Mouse (Mus musculus): Measurements from ENCODE around the gene Lrrc1.

Lrrc1 gene

DNA sequence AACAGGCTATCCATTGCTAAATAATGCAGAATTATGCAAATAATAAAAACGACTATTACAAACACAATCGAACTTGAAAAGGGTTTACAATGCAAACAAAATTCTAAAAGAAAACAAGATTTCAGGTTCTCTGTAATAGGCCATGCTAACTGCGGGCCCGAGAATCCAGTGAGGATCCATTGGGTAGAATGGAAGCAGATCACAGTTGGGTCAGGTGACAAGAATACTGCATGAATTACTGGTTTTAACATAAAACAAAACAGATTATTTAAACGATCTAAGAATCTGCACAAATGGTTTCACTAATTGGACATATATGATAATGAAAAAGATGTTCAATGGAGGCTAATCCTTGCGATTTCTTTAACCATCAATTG lies 42.5 kb downstream of the Lrrc1 start:
- no peak for DNase-seq (ENCODE audit: low spot score)

- no peak for DNase-seq (ENCODE audit: low spot score)
Observed at GRCm38 (mm10) chr9:77499084-77499483, 45.6 kb downstream of the Lrrc1 start.

- DNase-seq (ENCODE audit: low spot score) = no peak
Observed at GRCm38 (mm10) chr9:77498406-77498805, 46.3 kb downstream of the Lrrc1 start.

DNA sequence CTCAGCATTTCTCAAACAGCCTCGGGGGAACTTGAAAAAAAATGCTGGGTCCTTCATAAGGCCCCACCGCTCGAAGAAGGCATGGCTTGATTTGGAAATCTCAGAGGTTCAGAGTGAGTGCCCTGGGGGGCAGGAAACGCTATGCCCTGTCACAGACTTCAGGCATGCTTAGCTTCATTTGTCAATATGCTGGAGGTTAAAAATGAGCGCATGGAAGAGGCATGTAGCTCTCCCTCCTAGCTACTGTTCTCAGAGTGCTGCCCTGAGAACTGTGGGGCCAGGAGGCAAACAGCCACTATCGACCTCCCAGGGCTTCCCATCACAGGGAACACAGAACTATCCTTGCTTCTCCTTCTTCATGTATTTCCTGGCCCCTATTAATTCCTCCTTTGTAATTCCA lies 47.5 kb downstream of the Lrrc1 start:
- no peak for DNase-seq (ENCODE audit: low spot score)

GRCm38 (mm10) chr9:77496540-77497062 lies 48.1 kb downstream of the Lrrc1 start:
- DNase-seq (ENCODE audit: low spot score) = peak; percentile 67

GRCm38 (mm10) chr9:77494307-77494706 lies 50.4 kb downstream of the Lrrc1 start:
- DNase-seq (ENCODE audit: low spot score) = no peak

DNA sequence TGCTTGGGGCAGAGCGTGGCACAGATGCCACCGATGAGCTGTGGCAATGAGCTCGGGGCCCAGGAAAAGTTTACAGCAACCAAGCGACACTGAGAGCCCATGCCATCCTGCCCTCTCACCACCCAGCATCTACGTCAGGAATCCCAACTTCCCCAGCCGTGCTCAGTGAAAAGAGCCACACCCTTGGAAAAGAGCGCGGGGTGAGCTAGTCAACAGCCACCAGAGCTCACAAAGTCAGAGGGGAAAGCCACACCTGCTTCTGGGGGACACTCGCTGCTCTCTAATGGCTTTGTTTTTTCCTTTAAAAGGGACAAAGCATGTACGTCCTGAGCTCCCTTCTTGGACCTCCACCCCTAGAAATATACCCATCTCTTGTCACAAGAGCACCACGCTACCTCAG lies 56.1 kb downstream of the Lrrc1 start:
- DNase-seq (ENCODE audit: low spot score) = no peak

DNA sequence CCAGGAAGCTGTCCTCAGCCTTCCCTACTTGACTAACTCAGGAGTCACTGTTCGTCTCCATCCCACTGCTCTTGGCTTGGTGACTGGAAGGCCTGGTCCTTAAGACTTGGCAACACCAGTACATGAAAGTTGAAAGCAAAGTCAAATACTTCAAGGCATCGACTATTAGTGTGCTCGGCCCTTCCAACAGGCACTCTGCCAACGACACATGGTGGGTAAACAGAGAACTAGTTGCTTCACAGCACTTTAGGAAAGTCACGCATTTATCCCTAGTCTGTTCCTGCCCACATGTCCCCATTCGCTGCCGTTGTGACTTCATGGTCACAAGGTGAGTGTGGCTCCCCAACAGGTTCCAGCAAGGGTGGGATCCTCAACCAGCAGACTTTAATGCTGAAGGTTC lies 57.2 kb downstream of the Lrrc1 start:
- DNase-seq (ENCODE audit: low spot score) = no peak

GRCm38 (mm10) chr9:77485915-77486314 lies 58.8 kb downstream of the Lrrc1 start:
- no peak for DNase-seq (ENCODE audit: low spot score)

DNA sequence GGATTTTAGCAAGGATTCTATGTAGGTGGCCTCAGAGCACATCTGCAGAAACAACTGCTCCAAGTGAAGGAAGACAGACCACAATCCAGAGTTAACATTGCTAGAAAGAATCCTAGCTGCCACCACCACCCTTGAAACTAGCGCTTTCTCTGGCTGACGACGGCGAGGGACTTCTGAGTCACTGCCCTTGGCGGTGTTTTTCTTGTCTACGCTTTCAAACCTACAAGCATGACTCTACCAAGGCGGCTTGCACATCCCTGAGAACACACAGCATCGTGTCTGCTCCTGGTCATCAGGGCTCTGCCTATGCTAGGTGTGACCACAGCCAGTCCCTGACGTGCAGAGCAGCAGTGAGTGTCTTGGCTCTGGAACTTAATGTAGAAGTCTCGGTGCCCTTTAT lies 59.9 kb downstream of the Lrrc1 start:
- DNase-seq (ENCODE audit: low spot score) = no peak

DNA sequence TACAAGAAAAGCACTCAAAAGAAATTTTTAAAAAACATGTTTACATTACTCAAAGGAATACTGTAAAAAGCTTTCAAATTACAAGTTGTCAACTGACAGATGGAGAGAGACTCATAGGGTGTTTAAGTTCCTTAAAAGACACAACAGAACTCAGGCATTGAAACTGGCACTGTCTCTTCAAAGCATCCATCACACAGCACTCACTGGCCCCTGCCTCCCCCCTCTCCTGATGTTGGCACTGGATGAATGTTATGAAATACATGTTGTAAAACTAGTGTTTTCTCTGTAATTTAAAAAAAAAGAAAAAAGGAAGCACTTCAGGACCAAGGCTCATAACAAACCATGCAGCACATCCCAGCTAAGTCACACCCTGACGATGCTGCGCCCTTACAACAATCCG lies 61.1 kb downstream of the Lrrc1 start:
- DNase-seq (ENCODE audit: low spot score) = no peak

GRCm38 (mm10) chr9:77482281-77482680 lies 62.4 kb downstream of the Lrrc1 start:
- DNase-seq (ENCODE audit: low spot score) = no peak

- DNase-seq (ENCODE audit: low spot score) = no peak
Observed at GRCm38 (mm10) chr9:77481380-77481779, 63.3 kb downstream of the Lrrc1 start.

DNA sequence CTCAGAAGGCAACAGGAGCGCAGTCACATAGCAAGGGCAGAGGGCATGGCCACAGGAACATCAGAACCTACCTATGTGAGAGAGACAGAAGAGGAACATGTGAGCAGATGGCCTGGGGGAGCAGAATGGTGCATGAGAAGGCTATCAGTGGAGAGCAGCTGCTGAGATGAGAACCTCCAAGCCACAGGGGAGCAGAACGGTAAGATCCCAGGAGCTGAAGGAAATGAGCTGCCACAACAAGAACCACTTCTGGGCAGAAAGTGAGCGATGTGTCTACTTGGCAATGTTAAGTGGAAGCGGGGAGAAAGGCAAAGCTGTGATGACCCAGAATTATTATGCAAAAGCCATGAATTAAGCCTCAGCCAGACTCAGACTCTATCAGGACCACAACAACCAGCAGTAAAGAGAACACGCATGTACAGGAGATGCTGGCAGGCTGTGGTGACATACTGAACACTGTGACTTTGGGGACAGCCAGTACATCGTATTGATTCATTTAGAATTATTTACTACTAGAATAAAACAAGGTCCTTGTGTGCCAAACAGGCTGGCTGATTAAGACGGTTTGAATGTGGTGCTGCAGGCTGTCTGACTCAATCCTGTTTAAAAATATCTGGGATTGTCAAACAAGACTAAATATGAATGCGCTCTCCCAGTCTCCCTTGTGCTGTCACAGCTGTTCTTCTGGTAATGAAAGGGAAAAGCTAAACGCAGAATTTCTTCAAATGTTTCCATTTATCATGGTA lies 63.9 kb downstream of the Lrrc1 start:
- no peak for DNase-seq (ENCODE audit: low spot score)

DNA sequence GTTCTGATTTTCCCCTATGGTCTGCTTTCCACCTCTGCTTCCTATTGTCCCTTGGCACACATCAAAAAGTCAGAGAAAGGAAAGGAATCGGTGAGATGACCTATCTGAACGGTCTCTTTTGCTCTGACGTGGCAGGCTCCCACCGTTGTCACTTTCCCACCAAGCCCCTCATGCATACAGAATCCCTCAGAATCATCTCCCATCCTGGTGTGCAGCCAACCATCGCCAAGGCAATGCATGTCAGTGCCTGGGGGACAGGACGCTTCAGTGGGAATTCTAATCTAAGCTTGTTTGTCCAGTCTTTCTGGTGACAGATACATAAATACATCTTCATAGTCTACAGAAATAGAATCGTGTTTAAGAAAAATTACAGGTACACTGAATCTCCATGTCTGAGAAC lies 64.7 kb downstream of the Lrrc1 start:
- no peak for DNase-seq (ENCODE audit: low spot score)

GRCm38 (mm10) chr9:77478166-77478920 lies 66.3 kb downstream of the Lrrc1 start:
- DNase-seq (ENCODE audit: low spot score) = no peak

GRCm38 (mm10) chr9:77474535-77474934 lies 70.1 kb downstream of the Lrrc1 start:
- DNase-seq (ENCODE audit: low spot score) = no peak

DNA sequence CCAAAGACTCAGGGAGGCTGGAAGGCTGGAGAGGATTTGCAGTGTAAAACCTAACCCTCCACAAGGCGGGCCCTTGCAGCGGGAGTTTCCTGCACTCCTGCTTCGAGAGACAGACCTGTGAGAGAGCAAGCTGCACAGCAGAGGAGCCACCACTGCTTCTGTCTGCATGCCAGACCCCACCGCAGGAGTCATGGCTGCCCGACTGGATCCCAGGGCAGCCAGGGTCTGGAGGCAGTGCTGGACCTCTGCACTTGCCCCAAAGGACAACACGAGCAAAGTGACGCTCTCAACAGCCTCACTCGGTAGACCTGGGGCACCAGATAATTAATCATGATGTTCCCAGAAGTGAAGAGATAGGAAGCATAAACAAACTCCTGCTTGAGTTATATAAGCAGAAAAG lies 72.1 kb downstream of the Lrrc1 start:
- DNase-seq (ENCODE audit: low spot score) = no peak

DNA sequence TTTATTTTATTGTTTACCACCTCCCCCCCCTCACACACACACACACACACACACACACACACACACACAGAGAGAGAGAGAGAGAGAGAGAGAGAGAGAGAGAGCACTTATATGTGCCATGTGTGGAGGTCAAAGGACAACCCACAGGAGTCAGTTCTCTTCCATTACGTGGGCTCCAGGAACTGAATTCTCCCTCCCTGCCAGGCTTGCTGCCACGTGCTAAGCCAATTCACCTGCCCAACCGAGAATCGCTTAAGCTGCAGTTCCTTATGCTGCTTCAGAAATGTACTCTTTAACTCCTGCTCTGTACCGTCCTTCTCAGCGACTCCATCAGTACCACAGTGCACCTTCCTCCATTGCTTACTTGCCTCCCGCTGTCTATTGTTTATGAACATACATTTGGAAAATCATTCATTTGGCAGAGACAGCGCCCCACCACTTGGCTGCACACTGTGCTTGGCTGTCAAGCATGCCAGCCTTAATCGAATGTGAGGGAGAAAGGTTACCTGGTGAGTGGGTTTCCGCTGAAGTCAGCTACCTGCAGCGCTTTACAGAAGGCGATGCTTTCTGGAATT lies 72.9 kb downstream of the Lrrc1 start:
- no peak for DNase-seq (ENCODE audit: low spot score)

- DNase-seq (ENCODE audit: low spot score) = no peak
Observed at GRCm38 (mm10) chr9:77469791-77470607, 74.7 kb downstream of the Lrrc1 start.

DNA sequence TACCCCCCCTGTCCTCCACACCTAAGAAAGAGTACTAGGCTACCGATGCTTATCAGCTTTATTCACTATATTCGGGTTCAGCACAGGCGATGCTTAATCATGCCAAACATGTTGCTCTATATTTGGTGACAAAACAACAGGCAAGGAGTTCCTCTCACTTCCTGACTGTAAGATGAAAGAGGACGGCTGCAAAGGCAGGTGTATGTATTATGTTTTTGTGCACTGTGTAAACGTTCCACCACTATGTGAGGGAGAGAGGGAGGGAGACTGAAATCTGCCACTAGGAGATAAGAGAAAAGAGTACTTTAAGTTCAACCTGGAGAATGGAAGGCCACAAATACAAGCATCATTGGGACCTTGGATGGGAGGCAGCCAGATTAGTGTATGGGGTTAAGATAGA lies 77.7 kb downstream of the Lrrc1 start:
- DNase-seq (ENCODE audit: low spot score) = no peak

- no peak for DNase-seq (ENCODE audit: low spot score)
Observed at GRCm38 (mm10) chr9:77465401-77465800, 79.3 kb downstream of the Lrrc1 start.
